Mouse (Mus musculus): ENCODE results near the gene Rnf157. TPM values are rescaled to one million over a fixed set of nuclear protein-coding genes. Genes with fewer than 3 reads are reported as not detected.
"Not testable (repeated sequence)": the region's sequence is repeated elsewhere in the genome, so short reads cannot be mapped to it uniquely, and the experiment has no call there.

Gene Rnf157
- polyA plus RNA-seq, 1 experiment from 2014 or later = 1.1 TPM

- no peak for DNase-seq
- WGBS (ENCODE audit: insufficient replicate concordance) = 2% methylated on average over 76 of the region's 76 CpGs
- Histone ChIP-seq H3K4me2 (peak overlapping the region; percentile 99), H3K9me3 (replicated peaks) (no peaks in the 10 kb centered on the region), H3K9ac (peak overlapping the region; percentile 79), H3K36me3 (no peaks in the 10 kb centered on the region), H3K27ac (no peak overlapping the region), H3K4me3 (replicated peaks) (peak overlapping the region; percentile 72), H3K4me1 (replicated peaks) (peaks cover 25% of the 10 kb centered on the region), H3K27me3 (peaks cover 41% of the 10 kb centered on the region)
- peak; percentile 55 for ATAC-seq (ENCODE audit: low read depth)
These were observed 604 bp downstream of the Rnf157 start for GRCm38 (mm10) chr11:116412028-116412827.

GRCm38 (mm10) chr11:116411582-116411981 lies 1.2 kb downstream of the Rnf157 start:
- Histone ChIP-seq H3K27me3 (peaks cover 41% of the 10 kb centered on the region), H3K4me1 (replicated peaks) (peaks cover 25% of the 10 kb centered on the region), H3K4me2 (peak overlapping the region; percentile 99), H3K36me3 (no peaks in the 10 kb centered on the region), H3K9ac (no peak overlapping the region), H3K27ac (no peak overlapping the region), H3K4me3 (replicated peaks) (peak overlapping the region; percentile 72), H3K9me3 (replicated peaks) (no peaks in the 10 kb centered on the region)
- no peak for DNase-seq
- WGBS (ENCODE audit: insufficient replicate concordance) = 36% methylated on average over 6 of the region's 6 CpGs
- no peak for ATAC-seq (ENCODE audit: low read depth)

- DNase-seq; ATAC-seq (ENCODE audit: low read depth); H3K4me2 ChIP-seq; H3K27ac ChIP-seq; H3K4me3 ChIP-seq (replicated peaks); H3K36me3 ChIP-seq; H3K9me3 ChIP-seq (replicated peaks); H3K9ac ChIP-seq: not testable (repeated sequence)
- Histone ChIP-seq H3K27me3 (peaks cover 41% of the 10 kb centered on the region), H3K4me1 (replicated peaks) (peaks cover 29% of the 10 kb centered on the region)
- WGBS (ENCODE audit: insufficient replicate concordance) = 70% methylated on average over 4 of the region's 4 CpGs
These were observed 2.4 kb downstream of the Rnf157 start for GRCm38 (mm10) chr11:116410415-116410814.

GRCm38 (mm10) chr11:116409008-116409407 lies 3.8 kb downstream of the Rnf157 start:
- Histone ChIP-seq H3K9ac (no peak overlapping the region), H3K9me3 (replicated peaks) (no peaks in the 10 kb centered on the region), H3K4me3 (replicated peaks) (no peak overlapping the region), H3K4me2 (no peak overlapping the region), H3K27ac (no peak overlapping the region), H3K27me3 (peaks cover 31% of the 10 kb centered on the region), H3K4me1 (replicated peaks) (peaks cover 29% of the 10 kb centered on the region), H3K36me3 (no peaks in the 10 kb centered on the region)
- ATAC-seq (ENCODE audit: low read depth) (no peak), DNase-seq (no peak)
- WGBS (ENCODE audit: insufficient replicate concordance) = 69% methylated on average over 3 of the region's 3 CpGs

- ATAC-seq (ENCODE audit: low read depth) = no peak
- Histone ChIP-seq H3K9me3 (replicated peaks) (no peaks in the 10 kb centered on the region), H3K27me3 (peaks cover 6% of the 10 kb centered on the region), H3K4me2 (no peak overlapping the region), H3K4me1 (replicated peaks) (peaks cover 6% of the 10 kb centered on the region; the same call in 1 of the 2 replicates), H3K9ac (no peak overlapping the region), H3K27ac (no peak overlapping the region), H3K36me3 (no peaks in the 10 kb centered on the region), H3K4me3 (replicated peaks) (no peak overlapping the region)
- WGBS (ENCODE audit: insufficient replicate concordance) = 79% methylated on average over 16 of the region's 16 CpGs
- no peak for DNase-seq
These were observed 6.6 kb downstream of the Rnf157 start for GRCm38 (mm10) chr11:116406231-116406728.

- DNase-seq (no peak), ATAC-seq (ENCODE audit: low read depth) (no peak)
- Histone ChIP-seq H3K4me2 (no peak overlapping the region), H3K27ac (no peak overlapping the region), H3K27me3 (no peaks in the 10 kb centered on the region), H3K9me3 (replicated peaks) (no peaks in the 10 kb centered on the region), H3K36me3 (no peaks in the 10 kb centered on the region), H3K4me1 (replicated peaks) (peaks cover 8% of the 10 kb centered on the region; the same call in 1 of the 2 replicates), H3K9ac (no peak overlapping the region), H3K4me3 (replicated peaks) (no peak overlapping the region)
- 59% methylated on average over 4 of the region's 4 CpGs for WGBS (ENCODE audit: insufficient replicate concordance)
These were observed 7.2 kb downstream of the Rnf157 start for GRCm38 (mm10) chr11:116405601-116406000.

GRCm38 (mm10) chr11:116400560-116400959 lies 12.3 kb downstream of the Rnf157 start:
- peaks cover 10% of the 10 kb centered on the region for H3K4me1 ChIP-seq (replicated peaks)
- 0 out of 2 replicates have a peak, but pooled peaks have one; percentile 31 for ATAC-seq (ENCODE audit: low read depth)

GRCm38 (mm10) chr11:116398348-116398677 lies 14.5 kb downstream of the Rnf157 start:
- H3K9ac ChIP-seq = no peak overlapping the region
- no peak overlapping the region for H3K4me2 ChIP-seq
- no peaks in the 10 kb centered on the region for H3K9me3 ChIP-seq (replicated peaks)
- H3K27me3 ChIP-seq = no peaks in the 10 kb centered on the region
- H3K36me3 ChIP-seq = peaks cover 18% of the 10 kb centered on the region
- 85% methylated on average over 11 of the region's 11 CpGs for WGBS (ENCODE audit: insufficient replicate concordance)
- ATAC-seq (ENCODE audit: low read depth) (no peak), DNase-seq (no peak)
- peaks cover 13% of the 10 kb centered on the region for H3K4me1 ChIP-seq (replicated peaks)
- H3K4me3 ChIP-seq (replicated peaks) = no peak overlapping the region
- H3K27ac ChIP-seq = no peak overlapping the region

More at GRCm38 (mm10) chr11:116400560-116400959, 12.3 kb downstream of the Rnf157 start:
- Histone ChIP-seq H3K4me3 (replicated peaks) (no peak overlapping the region), H3K9me3 (replicated peaks) (no peaks in the 10 kb centered on the region), H3K27me3 (no peaks in the 10 kb centered on the region), H3K36me3 (peaks cover 8% of the 10 kb centered on the region), H3K27ac (no peak overlapping the region), H3K4me2 (no peak overlapping the region), H3K9ac (no peak overlapping the region)
- WGBS (ENCODE audit: insufficient replicate concordance) = 11% methylated on average over 4 of the region's 4 CpGs
- DNase-seq = no peak

- H3K4me2 ChIP-seq = no peak overlapping the region
- ATAC-seq (ENCODE audit: low read depth) (no peak), DNase-seq (no peak)
- peaks cover 13% of the 10 kb centered on the region for H3K4me1 ChIP-seq (replicated peaks)
- no peak overlapping the region for H3K9ac ChIP-seq
- H3K4me3 ChIP-seq (replicated peaks) = no peak overlapping the region
- 52% methylated on average over 8 of the region's 8 CpGs for WGBS (ENCODE audit: insufficient replicate concordance)
- peaks cover 18% of the 10 kb centered on the region for H3K36me3 ChIP-seq
- no peaks in the 10 kb centered on the region for H3K9me3 ChIP-seq (replicated peaks)
- no peak overlapping the region for H3K27ac ChIP-seq
- no peaks in the 10 kb centered on the region for H3K27me3 ChIP-seq
These were observed 15.1 kb downstream of the Rnf157 start for GRCm38 (mm10) chr11:116397517-116398347.

GRCm38 (mm10) chr11:116396934-116397330 lies 15.9 kb downstream of the Rnf157 start:
- H3K27me3 ChIP-seq = no peaks in the 10 kb centered on the region
- peaks cover 18% of the 10 kb centered on the region for H3K36me3 ChIP-seq
- ATAC-seq (ENCODE audit: low read depth) = no peak
- no peaks in the 10 kb centered on the region for H3K9me3 ChIP-seq (replicated peaks)
- 79% methylated on average over 3 of the region's 3 CpGs for WGBS (ENCODE audit: insufficient replicate concordance)
- no peak overlapping the region for H3K4me2 ChIP-seq
- H3K4me1 ChIP-seq (replicated peaks) = peaks cover 13% of the 10 kb centered on the region
- DNase-seq = no peak
- no peak overlapping the region for H3K9ac ChIP-seq
- H3K4me3 ChIP-seq (replicated peaks) = no peak overlapping the region
- no peak overlapping the region for H3K27ac ChIP-seq

- Histone ChIP-seq H3K27me3 (no peaks in the 10 kb centered on the region), H3K9ac (no peak overlapping the region), H3K36me3 (peaks cover 18% of the 10 kb centered on the region), H3K4me2 (no peak overlapping the region), H3K9me3 (replicated peaks) (no peaks in the 10 kb centered on the region), H3K4me1 (replicated peaks) (peaks cover 13% of the 10 kb centered on the region), H3K27ac (no peak overlapping the region), H3K4me3 (replicated peaks) (no peak overlapping the region)
- no peak for ATAC-seq (ENCODE audit: low read depth)
- DNase-seq = no peak
- 83% methylated on average over 11 of the region's 11 CpGs for WGBS (ENCODE audit: insufficient replicate concordance)
These were observed 16.4 kb downstream of the Rnf157 start for GRCm38 (mm10) chr11:116396276-116396933.

Data from liver, embryonic 13.5 days (tissue).